Mouse (Mus musculus) A20 (cell line): ENCODE results near the gene Trhde.

ENCODE experiments used
- DNase-seq: peaks from one replicate; pipeline ENCODE4 v3.0.0-alpha.2; 2011; ENCODE audit warnings: low read depth, low spot score

The Trhde gene

GRCm38 (mm10) chr10:114802161-114802651, at the start of gene Trhde:
TSS of gene Trhde (minus strand) at chr10:114802307.
- DNase-seq, result no peak

- DNase-seq, result no peak
Measured at GRCm38 (mm10) chr10:114841966-114842365, 39.9 kb upstream of the Trhde start.

DNA sequence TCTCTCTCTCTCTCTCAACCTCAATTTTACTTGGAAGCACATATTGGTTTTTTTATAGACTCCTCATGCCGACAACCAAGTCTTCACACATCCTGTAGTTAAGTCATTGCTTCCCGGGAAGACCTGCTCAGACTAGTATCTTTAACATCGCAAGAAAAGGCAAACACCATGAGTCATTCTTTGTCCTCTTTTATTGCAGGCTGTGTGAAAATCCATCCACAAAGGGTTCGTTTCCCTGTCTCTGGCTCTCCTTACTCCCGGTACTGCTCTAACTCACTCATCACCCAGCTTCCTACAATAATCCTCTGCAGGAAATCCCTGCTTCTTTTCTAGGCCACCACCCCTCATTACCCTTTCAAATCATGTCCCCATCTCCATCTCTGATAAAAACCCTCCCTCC, 39.3 kb upstream of the Trhde start:
- DNase-seq, result no peak

DNA sequence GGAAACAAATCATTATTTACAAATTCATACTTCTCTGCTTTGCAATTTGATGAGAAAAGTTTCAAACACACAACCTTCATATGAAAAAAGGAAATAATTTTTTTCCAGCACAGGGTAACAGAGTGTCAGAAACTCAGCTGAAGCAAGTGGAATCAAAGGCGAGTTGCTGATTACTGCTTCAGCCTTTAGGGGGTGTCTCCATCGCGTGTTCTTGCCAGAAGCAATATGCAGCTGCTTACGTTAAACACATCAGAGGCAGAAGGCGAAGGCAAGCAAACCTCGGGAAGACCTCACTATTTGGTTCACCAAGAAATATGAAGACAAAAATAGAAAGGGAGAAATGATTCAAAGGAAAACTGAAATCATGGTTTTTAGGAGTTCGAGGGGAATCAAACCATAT, 29.2 kb upstream of the Trhde start:
- no peak for DNase-seq

DNA sequence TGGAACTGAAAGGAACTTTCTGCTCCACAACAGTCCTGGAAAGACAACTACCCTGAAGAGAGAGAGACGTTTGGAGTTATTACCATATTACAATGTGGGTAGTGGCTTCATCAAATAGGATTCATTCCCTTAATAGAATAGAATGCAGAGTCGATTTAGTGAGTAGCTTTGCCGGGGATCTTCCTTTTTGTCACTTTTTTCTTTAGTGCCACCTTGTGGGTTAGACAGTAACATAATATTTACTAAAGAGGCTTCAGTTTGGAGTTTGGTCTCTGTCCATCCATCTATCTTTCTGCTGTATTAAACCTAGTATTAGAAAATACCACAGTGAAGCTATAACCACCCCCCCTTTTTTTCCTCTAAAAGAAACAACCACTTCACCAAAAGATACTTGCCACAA, 6.7 kb upstream of the Trhde start:
- DNase-seq, result no peak

DNA sequence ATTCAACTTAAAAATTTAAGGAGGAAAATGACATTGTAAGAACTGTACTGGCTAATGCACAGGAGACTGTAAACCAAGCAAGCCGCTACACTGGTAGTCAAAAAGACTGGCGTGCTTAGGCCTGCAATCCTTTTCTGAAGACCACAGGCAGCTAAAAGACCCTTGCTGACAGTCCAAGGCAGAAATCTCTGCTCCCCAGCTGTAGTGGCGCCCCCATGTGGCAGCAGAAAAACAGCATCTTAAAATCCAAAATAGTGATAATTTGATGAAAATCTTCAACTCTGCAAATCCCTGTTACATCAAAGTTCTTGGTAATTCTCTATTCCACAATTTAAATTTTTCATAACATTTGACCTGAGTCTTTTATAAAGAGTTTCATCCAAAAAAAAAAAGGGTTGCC, 3.8 kb upstream of the Trhde start:
- DNase-seq, result peak; percentile 7

DNA sequence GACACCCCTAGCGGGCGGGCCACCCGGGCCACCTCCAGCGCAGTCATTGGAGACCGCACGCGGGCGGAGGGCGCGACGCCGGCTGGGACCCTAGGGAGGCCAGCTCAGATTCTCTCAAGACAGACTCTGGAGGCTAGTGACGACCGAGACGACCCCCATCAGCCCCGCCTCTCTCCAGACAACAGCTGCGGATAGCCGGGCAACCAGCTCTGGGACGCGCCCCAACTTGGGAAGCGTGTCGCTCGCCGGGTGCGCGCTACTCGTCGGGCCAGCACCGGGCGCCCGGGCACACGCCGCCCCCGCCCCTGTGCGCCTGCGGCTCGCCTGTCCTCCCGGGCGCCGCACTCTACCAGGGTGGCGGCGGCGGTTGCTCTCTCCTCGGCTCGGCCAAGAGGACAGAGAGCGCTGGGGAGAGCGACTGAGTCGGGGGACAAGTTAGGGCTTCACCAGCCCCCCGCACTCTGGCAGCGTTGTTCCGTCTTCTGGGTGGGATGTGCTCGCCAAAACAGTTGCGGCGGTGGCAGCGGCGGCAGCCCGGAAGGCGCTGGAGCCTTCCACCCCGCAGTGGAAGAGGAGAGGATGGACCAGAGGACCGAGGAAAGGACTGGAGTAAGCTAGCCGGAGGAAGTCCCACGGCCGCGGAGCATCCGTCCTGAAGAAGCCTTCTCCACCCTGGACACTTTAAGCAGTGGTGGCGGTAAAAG, 498 bp downstream of the Trhde start:
- no peak for DNase-seq

- DNase-seq, result no peak
Measured at GRCm38 (mm10) chr10:114800331-114801304, 1.5 kb downstream of the Trhde start.

DNA sequence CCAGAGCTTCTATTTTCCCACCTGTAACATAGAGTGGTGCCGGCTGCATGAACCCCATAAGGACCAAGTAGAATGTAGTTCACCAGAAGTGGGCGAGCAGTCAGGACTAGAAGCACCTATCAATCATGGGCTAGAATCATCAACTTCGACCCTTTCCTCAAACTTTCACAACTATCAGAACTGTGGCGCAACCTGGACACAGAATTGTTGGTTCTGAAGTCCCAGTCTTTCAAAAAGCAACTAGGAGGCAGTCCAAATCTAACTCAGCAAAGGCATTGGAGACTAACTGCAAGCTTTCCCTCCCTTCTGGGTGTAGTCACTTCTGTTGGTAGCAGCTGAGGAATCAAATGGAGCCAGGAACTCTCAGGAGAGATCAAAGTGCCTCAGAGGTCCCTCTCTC, 2.6 kb downstream of the Trhde start:
- no peak for DNase-seq

- DNase-seq, result no peak
Measured at GRCm38 (mm10) chr10:114798788-114799187, 3.3 kb downstream of the Trhde start.

DNA sequence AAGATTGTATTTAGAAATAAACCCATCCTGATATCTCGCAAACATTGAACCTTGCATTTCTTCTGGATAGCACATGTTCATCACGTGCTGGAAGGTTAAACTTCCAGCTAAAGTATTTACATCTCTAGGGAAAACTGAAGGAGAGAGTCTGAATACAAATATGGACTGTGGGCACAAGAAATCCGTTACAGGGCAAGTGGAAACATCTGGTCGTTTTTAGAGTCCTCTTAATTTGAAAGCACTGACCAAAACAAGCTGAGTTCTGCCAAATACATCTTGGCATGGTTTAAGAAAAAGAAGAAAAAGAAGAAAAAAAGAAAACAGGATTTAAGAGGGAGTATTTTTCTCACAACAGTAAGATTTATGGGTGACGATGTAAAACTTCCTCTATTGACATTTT, 3.9 kb downstream of the Trhde start:
- DNase-seq, result no peak

DNA sequence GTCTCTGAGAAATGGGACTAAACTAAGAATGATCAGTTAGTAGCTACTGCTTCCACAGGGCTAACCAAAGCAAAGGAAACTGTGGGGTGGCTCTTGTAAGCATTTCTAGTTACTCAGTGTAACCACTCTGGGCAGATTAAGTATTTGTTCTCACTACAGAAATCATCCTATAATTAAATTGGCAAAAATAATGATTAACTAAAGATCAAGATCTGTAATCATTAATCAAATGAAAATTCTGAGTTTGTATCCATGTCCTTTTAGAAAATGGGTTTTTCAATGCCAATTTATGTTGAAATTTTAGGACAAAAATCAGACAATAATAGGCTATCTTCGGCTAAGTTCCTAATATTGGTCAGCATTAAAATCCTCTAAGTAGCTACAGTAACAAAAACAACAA, 4.4 kb downstream of the Trhde start:
- no peak for DNase-seq

DNA sequence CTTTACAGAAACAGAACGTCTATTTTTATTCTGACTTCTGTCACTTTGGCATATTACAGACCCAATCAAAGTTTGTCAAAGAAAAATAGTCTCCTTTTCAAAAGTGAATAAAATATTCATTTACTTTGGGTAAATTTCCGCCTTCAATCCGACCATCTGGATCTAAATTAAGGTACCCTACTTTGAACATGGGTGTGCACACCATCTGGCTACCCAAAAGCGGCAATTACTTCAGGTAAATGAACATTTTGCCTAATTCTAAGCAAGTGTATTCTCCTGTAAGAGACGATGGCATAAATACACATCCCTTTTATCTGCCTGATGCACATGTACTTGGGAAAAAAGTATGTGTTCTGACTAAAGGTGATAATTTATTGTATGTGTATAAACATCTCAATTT, 5.2 kb downstream of the Trhde start:
- no peak for DNase-seq

- DNase-seq, result no peak
Measured at GRCm38 (mm10) chr10:114794214-114794613, 7.9 kb downstream of the Trhde start.

DNA sequence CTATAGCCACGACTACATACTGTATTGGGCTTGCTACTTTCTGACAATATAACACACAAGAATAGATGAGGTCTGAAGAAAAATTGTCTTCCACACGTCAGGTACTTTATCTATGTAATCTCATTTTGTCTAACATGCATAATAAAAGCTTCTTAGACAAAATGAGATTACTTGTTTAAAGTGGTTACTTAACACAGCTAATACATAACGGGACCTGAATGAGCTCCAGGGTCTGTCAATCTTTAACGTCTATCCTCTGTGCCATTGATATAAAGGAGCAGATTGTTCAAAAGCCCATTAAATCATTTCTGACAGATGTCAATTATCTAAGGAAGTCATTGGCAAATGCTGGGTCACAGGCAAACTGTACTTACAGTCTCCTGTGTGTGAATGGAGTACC, 36.2 kb downstream of the Trhde start:
- no peak for DNase-seq

DNA sequence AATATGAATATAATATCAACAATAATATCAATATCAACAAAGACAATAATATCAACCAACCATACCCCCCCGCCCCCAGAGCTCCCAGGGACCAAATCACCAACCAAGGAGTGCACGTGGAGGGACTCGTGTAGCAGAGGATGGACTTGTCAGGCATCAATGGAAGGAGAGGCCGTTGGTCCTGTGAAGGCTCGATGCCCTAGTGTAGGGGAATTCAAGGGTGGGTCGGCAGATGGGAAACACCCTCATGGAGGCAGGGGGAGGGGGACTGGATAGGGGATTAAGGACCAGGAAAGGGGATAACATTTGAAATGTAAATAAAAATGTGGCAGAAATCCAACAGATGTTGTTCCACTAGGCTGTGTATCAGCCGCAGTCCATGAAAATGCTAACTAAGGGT, 40.0 kb downstream of the Trhde start:
- no peak for DNase-seq

GRCm38 (mm10) chr10:114759240-114759639, 42.9 kb downstream of the Trhde start:
- DNase-seq, result no peak

- DNase-seq, result no peak
Measured at GRCm38 (mm10) chr10:114758614-114759013, 43.5 kb downstream of the Trhde start.

DNA sequence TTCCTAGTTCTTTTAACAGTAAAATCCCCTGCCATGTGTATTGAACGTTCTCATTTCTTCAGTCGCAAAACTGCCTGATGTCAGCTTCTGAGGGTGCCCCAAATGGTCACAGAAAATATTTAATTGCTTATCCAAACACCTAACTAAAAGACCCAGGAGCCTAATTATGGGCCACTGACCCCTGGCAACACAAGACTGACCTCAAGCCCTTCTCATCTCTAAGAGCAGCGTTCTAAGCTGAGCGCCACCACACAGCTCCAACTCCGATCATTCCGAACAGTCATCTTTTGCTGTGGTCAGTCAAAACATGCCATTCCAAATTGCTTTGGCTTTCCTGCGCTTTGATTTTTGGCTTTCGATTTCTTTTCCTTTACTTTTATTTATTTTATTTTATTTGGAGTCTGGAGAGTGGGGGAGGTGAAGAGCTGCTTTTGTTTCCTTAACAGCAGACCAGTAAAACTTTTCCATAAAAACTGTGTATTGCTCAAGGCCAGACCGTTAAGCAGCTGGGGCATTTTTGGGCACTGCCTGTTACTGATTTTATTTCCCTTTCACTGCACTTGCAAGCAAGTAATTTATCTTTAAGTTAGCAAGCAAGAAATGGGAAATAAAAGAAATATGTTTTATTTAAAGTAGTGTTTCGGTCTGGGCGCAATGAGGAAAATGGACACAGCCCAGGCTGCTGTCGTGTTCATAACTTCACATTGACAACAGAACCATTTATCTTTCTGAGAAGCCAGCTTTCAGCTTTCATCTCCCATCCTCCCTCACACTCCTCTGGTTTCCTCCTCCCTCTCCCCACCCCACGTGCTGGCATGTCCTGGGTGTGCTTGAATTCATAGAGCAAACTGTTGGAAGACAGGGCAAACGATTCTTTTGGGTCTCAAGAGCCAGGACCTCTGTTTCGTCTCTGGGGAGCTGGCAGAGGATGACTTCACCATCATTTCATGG, 59.1 kb downstream of the Trhde start:
- DNase-seq, result no peak

- no peak for DNase-seq
Measured at GRCm38 (mm10) chr10:114739916-114740315, 62.2 kb downstream of the Trhde start.

DNA sequence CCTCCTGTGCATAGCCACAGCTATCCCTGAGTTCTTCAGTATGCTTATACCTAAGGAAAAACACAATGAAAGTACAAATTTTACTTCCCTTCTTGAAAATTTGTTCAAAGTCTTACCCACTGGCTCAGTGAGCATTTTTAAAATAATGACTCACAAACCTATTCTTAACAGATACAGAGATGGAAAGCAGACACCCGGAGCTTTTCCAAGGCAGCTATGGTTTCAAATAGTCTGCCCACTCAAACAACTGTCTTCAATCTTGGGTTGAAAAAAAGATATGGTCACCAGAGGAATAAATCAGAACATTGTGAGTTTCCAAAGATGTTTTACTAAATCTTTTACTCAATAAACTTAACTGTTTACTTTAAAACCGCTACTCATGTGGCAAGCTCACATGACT, 64.5 kb downstream of the Trhde start:
- no peak for DNase-seq

GRCm38 (mm10) chr10:114736377-114736776, 65.7 kb downstream of the Trhde start:
- no peak for DNase-seq
